Mouse (Mus musculus) erythroblast, embryonic 14.5 days (primary cell): ENCODE results near the gene Insyn1.

Experiments used
- GATA1 ChIP-seq: IDR thresholded peaks from 2 replicates; pipeline ENCODE4 v1.6.1; 2012; ENCODE audit warnings: low read length, inconsistent platforms, mixed read lengths
- TAL1 ChIP-seq: IDR thresholded peaks from 3 replicates; pipeline ENCODE4 v1.6.1; 2012; ENCODE audit warnings: low read length, inconsistent platforms, mixed read lengths

DNA sequence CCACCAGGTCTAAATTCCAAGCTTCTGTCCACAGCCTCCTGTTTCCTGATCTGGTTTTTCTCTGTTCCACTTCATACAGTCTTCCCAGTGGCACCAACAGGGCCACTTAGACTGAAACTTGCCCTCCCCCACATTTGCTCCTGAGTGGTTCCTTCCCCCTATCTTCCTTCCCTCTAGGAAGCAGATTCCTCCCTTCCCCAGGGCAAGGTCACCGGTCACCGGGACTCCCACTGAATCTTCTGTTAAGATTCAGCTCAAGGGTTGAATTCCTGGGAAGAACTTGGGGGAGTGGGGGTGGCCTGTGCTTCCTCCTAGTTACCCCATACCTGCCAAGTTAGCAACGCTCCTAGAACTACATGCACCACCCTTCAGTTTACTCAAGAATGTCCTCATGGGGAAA lies 1.3 kb upstream of the Insyn1 start:
- TF ChIP-seq GATA1 (no peak), TAL1 (no peak)
